Mouse (Mus musculus): ENCODE measurements around the gene Gm17482. TPM values are rescaled to one million over a fixed set of nuclear protein-coding genes. Genes with fewer than 3 reads are reported as not detected.

Gene Gm17482
- polyA plus RNA-seq (2012; rRNA removed) = not detected in 2 replicates

DNA sequence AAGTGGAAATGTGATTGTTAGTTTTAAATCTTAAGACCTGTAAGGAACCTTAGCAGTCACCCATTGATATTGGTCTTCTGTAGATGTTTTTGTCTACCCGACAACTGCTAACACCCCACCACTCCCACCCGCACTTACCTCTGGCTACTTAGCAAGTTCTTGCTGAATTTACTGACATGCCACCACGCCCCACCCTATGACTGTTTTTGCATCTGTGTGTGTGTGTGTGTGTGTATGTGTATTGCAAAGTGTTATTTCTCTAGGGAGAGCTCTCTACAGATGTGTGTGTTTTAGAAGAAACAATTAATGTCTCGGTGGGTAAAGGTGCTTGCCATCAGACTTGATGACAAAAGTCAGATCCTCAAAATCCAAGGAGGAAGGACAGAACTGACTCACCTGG lies at the start of gene Gm17482:
Gene Gm17482, plus strand, starts transcription at position 301 of the 400 bp plus-strand sequence.
- Histone ChIP-seq H3K27ac (ENCODE audit: insufficient read depth, low read length) (no peak within 1 kb of the TSS), H3K4me1 (ENCODE audit: control insufficient read depth, insufficient read depth, low read length) (peaks cover 2% of the 10 kb centered on the region; the same call in 1 of the 2 replicates), H3K4me3 (ENCODE audit: insufficient read depth, low read length) (no peak within 1 kb of the TSS)
- TF ChIP-seq POLR2A (IDR thresholded peaks at IDR 0.05; ENCODE audit: extremely low read depth, insufficient read depth, low read length) = no peak
- TF ChIP-seq CTCF (IDR thresholded peaks at IDR 0.05; ENCODE audit: extremely low read depth, insufficient read depth, low read length) = no peak

DNA sequence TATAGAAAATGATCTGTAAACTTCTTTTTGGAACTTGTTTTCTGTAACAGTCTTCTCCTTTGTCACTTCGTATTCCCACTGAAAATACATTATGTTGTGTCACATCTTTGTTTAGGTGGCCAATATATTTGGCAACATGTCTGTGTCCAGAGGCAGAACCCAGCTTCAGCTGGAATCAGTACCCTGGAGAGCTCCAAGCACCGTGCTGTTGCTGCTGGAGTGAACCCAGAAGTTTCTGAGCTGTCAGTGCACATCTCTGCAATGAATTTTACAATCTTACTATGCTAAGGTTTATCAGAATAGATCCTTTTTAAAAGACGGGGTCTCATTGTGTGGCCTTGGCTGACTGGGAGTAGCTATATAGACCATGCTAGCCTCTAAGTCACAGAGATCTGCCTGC lies 48.3 kb upstream of the Gm17482 start:
- H3K4me3 ChIP-seq (ENCODE audit: insufficient read depth, low read length) = no peak overlapping the region
- no peak for TF ChIP-seq CTCF (IDR thresholded peaks at IDR 0.05; ENCODE audit: extremely low read depth, insufficient read depth, low read length)
- TF ChIP-seq POLR2A (IDR thresholded peaks at IDR 0.05; ENCODE audit: extremely low read depth, insufficient read depth, low read length) = no peak
- H3K4me1 ChIP-seq (ENCODE audit: control insufficient read depth, insufficient read depth, low read length) = peaks cover 6% of the 10 kb centered on the region; the same call in 1 of the 2 replicates
- H3K27ac ChIP-seq (ENCODE audit: insufficient read depth, low read length) = no peak overlapping the region

DNA sequence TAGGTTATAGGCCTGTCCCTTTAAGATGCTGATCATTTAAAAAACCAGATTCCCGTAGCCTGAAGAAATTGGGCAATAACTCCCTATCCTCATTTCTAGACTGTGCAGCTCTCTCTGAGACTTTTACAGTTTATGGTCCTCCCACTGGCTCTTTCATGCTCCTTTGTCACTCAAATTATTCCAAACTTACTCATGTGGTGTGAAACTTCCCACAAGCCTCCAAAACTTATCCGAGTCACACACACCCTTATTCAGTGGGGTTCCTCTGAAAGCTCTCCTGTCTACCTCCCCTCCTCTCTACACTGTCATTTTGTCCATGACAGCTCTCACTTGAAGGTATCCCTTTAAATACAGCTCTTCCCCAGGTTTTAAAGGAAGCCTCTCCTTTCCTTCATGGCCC lies 46.0 kb upstream of the Gm17482 start:
- H3K4me1 ChIP-seq (ENCODE audit: control insufficient read depth, insufficient read depth, low read length) = peaks cover 5% of the 10 kb centered on the region; the same call in 1 of the 2 replicates
- no peak overlapping the region for H3K4me3 ChIP-seq (ENCODE audit: insufficient read depth, low read length)
- TF ChIP-seq POLR2A (IDR thresholded peaks at IDR 0.05; ENCODE audit: extremely low read depth, insufficient read depth, low read length) (no peak), CTCF (IDR thresholded peaks at IDR 0.05; ENCODE audit: extremely low read depth, insufficient read depth, low read length) (no peak)
- no peak overlapping the region for H3K27ac ChIP-seq (ENCODE audit: insufficient read depth, low read length)

DNA sequence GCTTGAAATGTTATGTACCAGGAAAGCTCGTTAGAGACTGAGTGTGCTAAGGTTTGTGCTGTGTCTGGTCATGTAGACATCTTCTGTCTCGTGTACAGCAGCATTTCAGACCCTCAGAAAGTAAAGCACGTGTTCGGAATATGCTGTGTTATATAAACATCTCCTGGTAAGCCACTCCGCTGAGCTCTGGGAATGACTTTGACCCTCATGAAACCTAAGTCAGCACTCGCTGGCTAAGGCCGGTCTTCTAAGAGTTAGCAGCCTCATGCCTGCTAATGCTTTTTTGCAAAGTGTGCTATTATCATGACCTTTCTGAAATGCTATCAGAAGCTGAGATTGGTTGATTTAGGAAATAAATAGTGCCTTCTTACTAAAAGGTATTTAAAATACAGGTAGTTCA lies 36.0 kb upstream of the Gm17482 start:
- H3K27ac ChIP-seq (ENCODE audit: insufficient read depth, low read length) = no peak overlapping the region
- H3K4me1 ChIP-seq (ENCODE audit: control insufficient read depth, insufficient read depth, low read length) = peaks cover 3% of the 10 kb centered on the region
- TF ChIP-seq POLR2A (IDR thresholded peaks at IDR 0.05; ENCODE audit: extremely low read depth, insufficient read depth, low read length) (no peak), CTCF (IDR thresholded peaks at IDR 0.05; ENCODE audit: extremely low read depth, insufficient read depth, low read length) (no peak)
- no peak overlapping the region for H3K4me3 ChIP-seq (ENCODE audit: insufficient read depth, low read length)

DNA sequence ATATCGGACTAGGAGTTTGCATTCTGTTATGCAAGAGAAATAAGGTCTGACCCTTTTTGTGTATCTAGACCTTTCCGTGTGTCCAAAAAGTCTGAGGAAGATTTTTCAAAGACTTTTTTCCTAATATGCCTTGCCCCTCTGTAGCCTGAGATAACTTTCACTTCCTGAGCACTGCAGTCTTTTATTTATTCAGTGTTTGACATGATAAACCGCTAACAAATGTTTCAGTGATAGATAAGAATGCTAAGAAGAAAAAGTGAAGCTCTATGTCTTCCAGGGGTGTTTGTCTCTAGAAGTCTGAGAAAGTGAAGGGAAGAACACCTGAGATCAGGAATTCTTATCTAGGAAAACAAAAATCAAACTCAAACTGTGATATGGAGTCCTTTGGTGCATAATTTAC lies 26.4 kb upstream of the Gm17482 start:
- TF ChIP-seq CTCF (IDR thresholded peaks at IDR 0.05; ENCODE audit: extremely low read depth, insufficient read depth, low read length) = no peak
- TF ChIP-seq POLR2A (IDR thresholded peaks at IDR 0.05; ENCODE audit: extremely low read depth, insufficient read depth, low read length) = no peak
- no peak overlapping the region for H3K4me3 ChIP-seq (ENCODE audit: insufficient read depth, low read length)
- H3K4me1 ChIP-seq (ENCODE audit: control insufficient read depth, insufficient read depth, low read length) = no peaks in the 10 kb centered on the region
- H3K27ac ChIP-seq (ENCODE audit: insufficient read depth, low read length) = no peak overlapping the region

DNA sequence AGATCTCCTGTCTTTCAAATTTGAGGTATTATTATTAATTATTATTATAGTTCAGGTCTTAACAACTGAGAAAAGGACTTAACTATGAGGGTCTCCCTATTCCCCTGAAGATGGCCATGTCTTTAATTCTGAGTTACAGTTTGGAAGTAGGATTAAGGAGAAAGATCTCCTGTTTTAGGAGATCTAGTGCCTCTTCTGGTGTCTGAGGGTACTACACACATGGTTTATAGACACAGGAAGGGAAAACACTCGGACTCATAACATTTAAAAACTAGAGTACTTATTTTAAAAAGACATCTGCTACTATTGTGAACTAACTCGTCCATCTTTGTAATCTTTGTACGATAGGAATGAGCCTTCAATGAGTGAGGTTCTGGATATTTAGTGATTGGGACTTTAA lies 24.1 kb upstream of the Gm17482 start:
- Histone ChIP-seq H3K4me3 (ENCODE audit: insufficient read depth, low read length) (no peak overlapping the region), H3K4me1 (ENCODE audit: control insufficient read depth, insufficient read depth, low read length) (no peaks in the 10 kb centered on the region), H3K27ac (ENCODE audit: insufficient read depth, low read length) (no peak overlapping the region)
- TF ChIP-seq CTCF (IDR thresholded peaks at IDR 0.05; ENCODE audit: extremely low read depth, insufficient read depth, low read length) = no peak
- TF ChIP-seq POLR2A (IDR thresholded peaks at IDR 0.05; ENCODE audit: extremely low read depth, insufficient read depth, low read length) = no peak

DNA sequence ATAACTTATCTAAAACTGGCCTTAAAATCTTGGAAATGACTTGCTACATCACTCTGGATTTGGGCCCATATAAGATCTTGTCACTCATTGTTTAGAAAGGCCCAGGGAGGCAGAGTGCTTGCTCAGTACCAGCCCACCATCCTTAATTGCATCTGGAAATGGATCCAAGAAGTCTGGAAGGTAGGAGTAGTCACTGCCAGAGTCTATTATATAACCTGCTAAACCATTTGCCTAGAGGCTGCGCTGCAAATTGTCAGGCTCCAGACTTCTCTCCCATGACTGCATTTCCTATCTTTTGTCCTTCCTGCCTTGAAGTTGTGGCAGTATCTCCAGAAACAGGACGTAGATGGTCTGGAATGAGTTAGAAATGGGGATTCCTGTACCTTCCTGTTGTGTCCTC lies 17.0 kb upstream of the Gm17482 start:
- no peak for TF ChIP-seq POLR2A (IDR thresholded peaks at IDR 0.05; ENCODE audit: extremely low read depth, insufficient read depth, low read length)
- TF ChIP-seq CTCF (IDR thresholded peaks at IDR 0.05; ENCODE audit: extremely low read depth, insufficient read depth, low read length) = no peak
- no peak overlapping the region for H3K4me3 ChIP-seq (ENCODE audit: insufficient read depth, low read length)
- H3K4me1 ChIP-seq (ENCODE audit: control insufficient read depth, insufficient read depth, low read length) = peaks cover 6% of the 10 kb centered on the region
- no peak overlapping the region for H3K27ac ChIP-seq (ENCODE audit: insufficient read depth, low read length)

DNA sequence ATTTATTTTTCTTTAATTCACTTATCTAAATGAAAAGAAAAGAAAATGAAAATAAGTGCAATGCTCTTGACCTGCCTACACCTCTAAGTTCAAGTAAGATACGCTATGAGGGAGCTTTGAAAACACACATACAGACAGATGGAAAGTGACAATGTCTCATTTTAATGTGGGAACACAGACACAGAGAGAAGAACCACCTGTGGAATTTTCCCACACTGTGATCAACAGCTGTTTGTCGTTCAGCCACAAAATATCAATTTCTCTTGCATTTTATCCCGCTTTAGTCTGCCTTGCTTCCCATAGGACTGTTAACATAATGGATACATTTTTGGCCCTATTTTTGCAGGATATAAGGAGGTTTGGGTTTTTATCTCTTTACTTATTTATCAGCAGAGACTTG lies 16.3 kb upstream of the Gm17482 start:
- peaks cover 6% of the 10 kb centered on the region for H3K4me1 ChIP-seq (ENCODE audit: control insufficient read depth, insufficient read depth, low read length)
- no peak overlapping the region for H3K4me3 ChIP-seq (ENCODE audit: insufficient read depth, low read length)
- H3K27ac ChIP-seq (ENCODE audit: insufficient read depth, low read length) = no peak overlapping the region
- TF ChIP-seq POLR2A (IDR thresholded peaks at IDR 0.05; ENCODE audit: extremely low read depth, insufficient read depth, low read length) (no peak), CTCF (IDR thresholded peaks at IDR 0.05; ENCODE audit: extremely low read depth, insufficient read depth, low read length) (no peak)

DNA sequence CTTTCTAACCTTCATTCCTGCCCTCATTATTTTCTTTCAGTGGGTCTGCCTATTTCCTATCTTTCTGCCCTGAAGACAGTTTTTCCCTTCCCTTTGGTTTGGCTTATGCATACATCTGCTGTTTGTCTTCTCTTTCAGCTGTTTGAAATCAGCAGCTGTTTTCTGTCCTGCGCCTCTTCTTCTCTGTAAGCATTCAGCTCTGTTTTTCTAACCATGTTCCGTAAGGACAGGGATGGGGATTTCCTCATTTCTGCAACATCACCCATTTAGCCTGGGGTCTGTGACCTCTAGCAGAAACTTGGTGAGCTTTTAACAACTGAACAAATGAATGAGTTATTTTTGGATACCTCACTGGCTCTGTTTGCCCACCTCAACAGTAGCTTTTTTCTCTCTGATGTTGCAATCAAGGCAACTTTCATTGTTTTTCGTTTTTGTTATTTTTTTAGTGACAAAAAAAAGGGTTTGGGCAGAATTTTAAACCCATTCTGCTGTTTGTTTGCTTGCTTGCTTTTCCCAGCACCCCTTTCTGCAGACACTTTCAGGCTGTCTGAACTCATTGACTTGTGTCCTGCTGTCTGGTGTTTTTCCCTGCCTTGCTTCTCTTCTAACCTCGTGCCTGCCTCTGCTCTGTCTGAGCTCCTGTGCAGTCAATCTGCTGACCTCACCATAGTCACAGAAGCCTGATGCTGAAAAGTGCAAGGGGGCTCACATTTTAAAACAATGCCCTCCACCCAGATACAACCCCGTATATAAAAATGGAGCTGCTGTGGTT lies 14.8 kb upstream of the Gm17482 start:
- Histone ChIP-seq H3K4me1 (ENCODE audit: control insufficient read depth, insufficient read depth, low read length) (peaks cover 6% of the 10 kb centered on the region), H3K4me3 (ENCODE audit: insufficient read depth, low read length) (no peak overlapping the region), H3K27ac (ENCODE audit: insufficient read depth, low read length) (no peak overlapping the region)
- TF ChIP-seq CTCF (IDR thresholded peaks at IDR 0.05; ENCODE audit: extremely low read depth, insufficient read depth, low read length) = no peak
- no peak for TF ChIP-seq POLR2A (IDR thresholded peaks at IDR 0.05; ENCODE audit: extremely low read depth, insufficient read depth, low read length)

DNA sequence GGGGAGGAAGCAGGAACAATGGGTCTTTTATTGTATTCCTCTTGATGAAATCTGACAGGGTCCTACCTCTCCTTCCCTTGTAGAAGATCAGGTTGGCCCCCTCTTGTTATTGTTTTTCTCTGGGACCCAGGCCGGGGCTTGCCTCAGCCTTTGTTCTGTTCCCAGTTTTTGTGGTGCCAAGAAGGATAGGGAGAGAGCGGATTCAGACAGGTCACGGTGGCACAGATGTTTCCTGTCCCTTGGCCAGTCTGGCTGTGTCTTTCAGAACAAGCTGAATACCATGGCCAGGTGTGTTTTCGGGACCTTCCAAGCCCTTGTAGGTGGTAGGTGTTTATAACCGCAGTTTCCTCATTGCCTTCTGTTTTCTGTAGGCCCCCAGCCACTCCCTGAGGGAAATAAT lies 14.0 kb upstream of the Gm17482 start:
- TF ChIP-seq POLR2A (IDR thresholded peaks at IDR 0.05; ENCODE audit: extremely low read depth, insufficient read depth, low read length) (no peak), CTCF (IDR thresholded peaks at IDR 0.05; ENCODE audit: extremely low read depth, insufficient read depth, low read length) (no peak)
- Histone ChIP-seq H3K4me3 (ENCODE audit: insufficient read depth, low read length) (no peak overlapping the region), H3K4me1 (ENCODE audit: control insufficient read depth, insufficient read depth, low read length) (peaks cover 6% of the 10 kb centered on the region), H3K27ac (ENCODE audit: insufficient read depth, low read length) (no peak overlapping the region)

Data from cortical plate, adult 2 months (tissue).